Mouse (Mus musculus): ENCODE results near the gene Ank3. TPM values are rescaled to one million over a fixed set of nuclear protein-coding genes. Genes with fewer than 3 reads are reported as not detected.

The Ank3 gene
- polyA plus RNA-seq, 1 experiment from 2014 or later = 47.6 TPM

- H3K4me2 ChIP-seq (replicated peaks; ENCODE audit: low read depth, low read length) = no peak overlapping the region
- no peak overlapping the region for H3K27ac ChIP-seq (ENCODE audit: low read length)
- H3K4me3 ChIP-seq (ENCODE audit: low read length) = no peak overlapping the region
- no peaks in the 10 kb centered on the region for H3K36me3 ChIP-seq (ENCODE audit: insufficient read depth, low read length)
- H3K27me3 ChIP-seq (ENCODE audit: insufficient read depth, low read length) = no peaks in the 10 kb centered on the region
- 77% methylated on average over 5 of the region's 5 CpGs for WGBS
- ATAC-seq (ENCODE audit: low FRiP score, low TSS enrichment) = no peak
- no peaks in the 10 kb centered on the region for H3K9me3 ChIP-seq (ENCODE audit: low read length)
- H3K9ac ChIP-seq (replicated peaks; ENCODE audit: low read length) = no peak overlapping the region
- H3K4me1 ChIP-seq (ENCODE audit: insufficient read depth, low read length) = no peaks in the 10 kb centered on the region
Observed at GRCm38 (mm10) chr10:69491975-69492374, 93.4 kb downstream of the Ank3 start.

DNA sequence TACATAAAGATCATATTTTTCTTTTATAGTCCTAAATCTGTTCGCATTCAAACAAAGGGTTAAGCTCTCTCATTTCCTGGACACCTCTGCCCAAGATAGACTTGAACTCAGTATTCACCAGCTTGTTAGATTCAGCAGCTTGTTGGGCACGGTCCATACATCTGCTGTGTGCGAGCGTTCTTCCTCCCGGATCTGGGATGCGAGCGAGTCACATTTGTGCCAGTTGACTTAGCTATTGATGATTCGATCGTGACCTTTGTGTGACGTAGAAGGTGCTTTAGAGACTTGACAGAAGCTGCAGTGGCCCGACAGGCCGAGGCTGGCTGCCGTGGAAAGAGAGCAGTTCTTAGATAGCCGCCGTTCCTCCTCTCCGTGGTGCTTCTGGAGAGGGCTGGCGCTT, 98.8 kb downstream of the Ank3 start:
- no peak for ATAC-seq (ENCODE audit: low FRiP score, low TSS enrichment)
- Histone ChIP-seq H3K4me3 (ENCODE audit: low read length) (no peak overlapping the region), H3K4me1 (ENCODE audit: insufficient read depth, low read length) (peaks cover 9% of the 10 kb centered on the region), H3K4me2 (replicated peaks; ENCODE audit: low read depth, low read length) (no peak overlapping the region), H3K27ac (ENCODE audit: low read length) (no peak overlapping the region), H3K36me3 (ENCODE audit: insufficient read depth, low read length) (no peaks in the 10 kb centered on the region), H3K27me3 (ENCODE audit: insufficient read depth, low read length) (no peaks in the 10 kb centered on the region), H3K9ac (replicated peaks; ENCODE audit: low read length) (no peak overlapping the region), H3K9me3 (ENCODE audit: low read length) (no peaks in the 10 kb centered on the region)
- 88% methylated on average over 17 of the region's 17 CpGs for WGBS

DNA sequence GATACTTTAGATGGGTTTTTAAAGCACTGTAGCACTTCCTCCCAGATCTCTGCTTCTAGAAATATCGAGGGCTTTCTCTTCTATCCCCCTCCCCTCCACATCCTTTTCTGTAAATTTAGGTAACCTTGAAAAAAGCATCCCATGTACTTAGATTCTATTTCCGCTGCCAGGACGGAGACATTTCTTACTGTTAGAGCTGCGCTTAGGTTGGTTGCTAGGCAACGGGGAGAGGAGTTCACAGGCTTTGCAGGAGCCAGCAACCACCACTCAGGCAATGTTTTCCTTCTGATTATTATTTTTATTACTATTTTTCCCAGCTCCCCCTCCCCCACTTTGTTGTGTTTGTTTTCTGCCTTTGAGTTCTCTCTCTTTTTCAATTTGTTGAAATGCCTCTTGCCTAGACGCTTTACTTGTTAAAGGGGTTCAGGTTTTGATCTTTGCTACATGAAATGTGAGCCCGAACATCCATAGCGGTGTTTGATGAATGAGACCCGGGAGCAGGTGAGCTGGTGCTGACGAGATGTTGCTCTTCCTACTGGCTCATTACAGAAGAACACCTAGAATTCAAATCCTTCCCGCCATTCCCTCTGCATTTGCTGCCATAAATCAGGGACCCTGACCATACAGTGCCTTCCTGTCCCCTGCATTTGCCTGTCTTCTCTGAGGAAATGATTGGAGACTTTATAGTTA, 101.7 kb downstream of the Ank3 start:
- H3K27ac ChIP-seq (ENCODE audit: low read length) = no peak overlapping the region
- no peaks in the 10 kb centered on the region for H3K9me3 ChIP-seq (ENCODE audit: low read length)
- ATAC-seq (ENCODE audit: low FRiP score, low TSS enrichment) = no peak
- peaks cover 9% of the 10 kb centered on the region for H3K4me1 ChIP-seq (ENCODE audit: insufficient read depth, low read length)
- H3K9ac ChIP-seq (replicated peaks; ENCODE audit: low read length) = no peak overlapping the region
- no peaks in the 10 kb centered on the region for H3K36me3 ChIP-seq (ENCODE audit: insufficient read depth, low read length)
- H3K4me2 ChIP-seq (replicated peaks; ENCODE audit: low read depth, low read length) = no peak overlapping the region
- WGBS = 28% methylated on average over 11 of the region's 11 CpGs
- H3K27me3 ChIP-seq (ENCODE audit: insufficient read depth, low read length) = no peaks in the 10 kb centered on the region
- H3K4me3 ChIP-seq (ENCODE audit: low read length) = no peak overlapping the region

DNA sequence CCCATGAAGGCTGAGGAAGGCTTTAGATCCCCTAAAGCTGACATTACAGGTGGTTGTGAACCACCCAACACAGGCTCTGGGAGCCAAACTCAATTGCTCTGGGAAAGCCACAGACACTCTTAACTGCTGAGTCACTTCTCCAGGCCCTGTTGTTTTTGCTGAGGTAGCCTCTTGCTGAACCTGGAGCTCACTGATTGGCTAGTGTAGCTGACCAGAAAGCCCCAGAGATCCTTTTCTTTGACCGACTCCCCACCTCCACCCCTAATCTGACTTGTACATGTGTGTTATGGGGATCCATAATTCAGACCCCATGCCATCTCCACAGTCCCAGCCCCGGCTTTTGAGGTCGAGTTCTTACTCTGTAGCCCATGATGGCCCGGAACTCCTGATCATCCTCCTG, 105.2 kb downstream of the Ank3 start:
- H3K9me3 ChIP-seq (ENCODE audit: low read length) = no peaks in the 10 kb centered on the region
- WGBS = 86% methylated on average over 4 of the region's 4 CpGs

GRCm38 (mm10) chr10:69507719-69508118, 109.1 kb downstream of the Ank3 start:
- no peak for ATAC-seq (ENCODE audit: low FRiP score, low TSS enrichment)
- Histone ChIP-seq H3K9me3 (ENCODE audit: low read length) (no peaks in the 10 kb centered on the region), H3K4me1 (ENCODE audit: insufficient read depth, low read length) (no peaks in the 10 kb centered on the region), H3K9ac (replicated peaks; ENCODE audit: low read length) (no peak overlapping the region), H3K27ac (ENCODE audit: low read length) (no peak overlapping the region), H3K4me3 (ENCODE audit: low read length) (no peak overlapping the region), H3K4me2 (replicated peaks; ENCODE audit: low read depth, low read length) (no peak overlapping the region), H3K36me3 (ENCODE audit: insufficient read depth, low read length) (no peaks in the 10 kb centered on the region), H3K27me3 (ENCODE audit: insufficient read depth, low read length) (no peaks in the 10 kb centered on the region)
- WGBS = 79% methylated on average over 8 of the region's 8 CpGs

More for the DNA sequence above, 105.2 kb downstream of the Ank3 start:
- Histone ChIP-seq H3K9ac (replicated peaks; ENCODE audit: low read length) (no peak overlapping the region), H3K36me3 (ENCODE audit: insufficient read depth, low read length) (no peaks in the 10 kb centered on the region), H3K4me1 (ENCODE audit: insufficient read depth, low read length) (peaks cover 9% of the 10 kb centered on the region), H3K4me2 (replicated peaks; ENCODE audit: low read depth, low read length) (no peak overlapping the region), H3K27me3 (ENCODE audit: insufficient read depth, low read length) (no peaks in the 10 kb centered on the region), H3K27ac (ENCODE audit: low read length) (no peak overlapping the region), H3K4me3 (ENCODE audit: low read length) (no peak overlapping the region)
- ATAC-seq (ENCODE audit: low FRiP score, low TSS enrichment) = no peak

GRCm38 (mm10) chr10:69510392-69510791, 111.8 kb downstream of the Ank3 start:
- Histone ChIP-seq H3K9ac (replicated peaks; ENCODE audit: low read length) (no peak overlapping the region), H3K4me1 (ENCODE audit: insufficient read depth, low read length) (no peaks in the 10 kb centered on the region), H3K27me3 (ENCODE audit: insufficient read depth, low read length) (no peaks in the 10 kb centered on the region), H3K27ac (ENCODE audit: low read length) (no peak overlapping the region), H3K4me3 (ENCODE audit: low read length) (no peak overlapping the region), H3K9me3 (ENCODE audit: low read length) (no peaks in the 10 kb centered on the region), H3K36me3 (ENCODE audit: insufficient read depth, low read length) (no peaks in the 10 kb centered on the region), H3K4me2 (replicated peaks; ENCODE audit: low read depth, low read length) (no peak overlapping the region)
- 78% methylated on average over 8 of the region's 8 CpGs for WGBS
- no peak for ATAC-seq (ENCODE audit: low FRiP score, low TSS enrichment)

DNA sequence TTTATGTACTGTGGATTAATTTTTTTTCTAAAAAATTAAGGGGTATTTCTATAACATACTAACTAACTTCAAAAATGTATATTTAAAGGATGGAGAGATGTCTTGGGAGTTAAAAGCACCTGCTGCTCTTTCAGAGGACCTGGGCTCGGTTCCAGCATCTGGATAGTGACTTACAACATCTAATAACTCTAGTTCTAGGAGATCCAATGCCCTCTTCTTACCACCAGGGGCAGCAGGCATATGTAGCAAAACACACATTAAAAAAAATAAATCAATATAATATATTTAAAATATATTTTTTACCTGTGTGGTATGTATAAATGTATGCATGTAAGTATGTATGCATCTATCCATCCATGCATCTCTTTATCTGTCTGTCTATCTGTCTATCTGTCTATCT, 112.7 kb downstream of the Ank3 start:
- H3K4me3 ChIP-seq (ENCODE audit: low read length) = no peak overlapping the region
- H3K4me2 ChIP-seq (replicated peaks; ENCODE audit: low read depth, low read length) = no peak overlapping the region
- no peaks in the 10 kb centered on the region for H3K27me3 ChIP-seq (ENCODE audit: insufficient read depth, low read length)
- H3K4me1 ChIP-seq (ENCODE audit: insufficient read depth, low read length) = no peaks in the 10 kb centered on the region
- ATAC-seq (ENCODE audit: low FRiP score, low TSS enrichment) = no peak
- 69% methylated on average over 1 of the region's 1 CpGs for WGBS
- no peaks in the 10 kb centered on the region for H3K36me3 ChIP-seq (ENCODE audit: insufficient read depth, low read length)
- no peaks in the 10 kb centered on the region for H3K9me3 ChIP-seq (ENCODE audit: low read length)
- H3K9ac ChIP-seq (replicated peaks; ENCODE audit: low read length) = no peak overlapping the region
- no peak overlapping the region for H3K27ac ChIP-seq (ENCODE audit: low read length)

GRCm38 (mm10) chr10:69521977-69522376, 123.4 kb downstream of the Ank3 start:
- H3K4me2 ChIP-seq (replicated peaks; ENCODE audit: low read depth, low read length) = no peak overlapping the region
- no peaks in the 10 kb centered on the region for H3K27me3 ChIP-seq (ENCODE audit: insufficient read depth, low read length)
- ATAC-seq (ENCODE audit: low FRiP score, low TSS enrichment) = no peak
- H3K9ac ChIP-seq (replicated peaks; ENCODE audit: low read length) = no peak overlapping the region
- H3K36me3 ChIP-seq (ENCODE audit: insufficient read depth, low read length) = no peaks in the 10 kb centered on the region
- 0 out of 2 replicates have a peak, but pooled peaks cover 3% of the 10 kb centered on the region for H3K9me3 ChIP-seq (ENCODE audit: low read length)
- H3K27ac ChIP-seq (ENCODE audit: low read length) = peak overlapping the region; percentile 65
- H3K4me1 ChIP-seq (ENCODE audit: insufficient read depth, low read length) = 0 out of 2 replicates have a peak, but pooled peaks cover 5% of the 10 kb centered on the region
- H3K4me3 ChIP-seq (ENCODE audit: low read length) = no peak overlapping the region
- 47% methylated on average over 4 of the region's 4 CpGs for WGBS

DNA sequence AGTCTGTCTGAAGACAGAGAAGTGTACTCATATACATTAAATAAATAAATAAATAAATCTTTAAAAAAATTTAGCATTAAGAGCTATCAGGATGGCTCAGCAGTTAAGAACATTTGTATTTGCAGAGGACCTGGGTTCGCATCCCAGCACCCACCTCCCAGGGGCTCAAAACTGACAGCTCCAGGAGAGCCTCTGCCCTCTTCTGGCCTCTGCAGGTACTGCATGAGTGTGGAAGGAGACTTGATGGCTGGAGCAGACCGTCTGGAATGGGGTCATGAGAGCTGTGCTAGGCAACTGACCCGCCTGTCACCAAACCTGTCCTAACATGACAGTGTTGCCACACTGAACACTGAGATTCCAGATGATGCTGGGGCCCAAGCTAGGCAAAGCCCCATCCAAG, 124.6 kb downstream of the Ank3 start:
- Histone ChIP-seq H3K4me2 (replicated peaks; ENCODE audit: low read depth, low read length) (no peak overlapping the region), H3K36me3 (ENCODE audit: insufficient read depth, low read length) (no peaks in the 10 kb centered on the region), H3K4me3 (ENCODE audit: low read length) (no peak overlapping the region), H3K27ac (ENCODE audit: low read length) (no peak overlapping the region), H3K27me3 (ENCODE audit: insufficient read depth, low read length) (no peaks in the 10 kb centered on the region), H3K4me1 (ENCODE audit: insufficient read depth, low read length) (0 out of 2 replicates have a peak, but pooled peaks cover 5% of the 10 kb centered on the region), H3K9ac (replicated peaks; ENCODE audit: low read length) (no peak overlapping the region), H3K9me3 (ENCODE audit: low read length) (0 out of 2 replicates have a peak, but pooled peaks cover 2% of the 10 kb centered on the region)
- ATAC-seq (ENCODE audit: low FRiP score, low TSS enrichment) = no peak
- 83% methylated on average over 3 of the region's 3 CpGs for WGBS

GRCm38 (mm10) chr10:69527318-69527717, 128.7 kb downstream of the Ank3 start:
- Histone ChIP-seq H3K36me3 (ENCODE audit: insufficient read depth, low read length) (no peaks in the 10 kb centered on the region), H3K9ac (replicated peaks; ENCODE audit: low read length) (no peak overlapping the region), H3K4me3 (ENCODE audit: low read length) (no peak overlapping the region), H3K9me3 (ENCODE audit: low read length) (no peaks in the 10 kb centered on the region), H3K4me2 (replicated peaks; ENCODE audit: low read depth, low read length) (no peak overlapping the region), H3K4me1 (ENCODE audit: insufficient read depth, low read length) (0 out of 2 replicates have a peak, but pooled peaks cover 3% of the 10 kb centered on the region), H3K27ac (ENCODE audit: low read length) (no peak overlapping the region), H3K27me3 (ENCODE audit: insufficient read depth, low read length) (no peaks in the 10 kb centered on the region)
- ATAC-seq (ENCODE audit: low FRiP score, low TSS enrichment) = no peak
- 86% methylated on average over 10 of the region's 10 CpGs for WGBS
